Mouse (Mus musculus): ENCODE measurements at regions not wholly inside any gene's neighbourhood (a gene's known extent, or its start where the extent isn't known, plus 50 kb on each side); places are given as distances from the start of the nearest gene placed in this dataset.

DNA sequence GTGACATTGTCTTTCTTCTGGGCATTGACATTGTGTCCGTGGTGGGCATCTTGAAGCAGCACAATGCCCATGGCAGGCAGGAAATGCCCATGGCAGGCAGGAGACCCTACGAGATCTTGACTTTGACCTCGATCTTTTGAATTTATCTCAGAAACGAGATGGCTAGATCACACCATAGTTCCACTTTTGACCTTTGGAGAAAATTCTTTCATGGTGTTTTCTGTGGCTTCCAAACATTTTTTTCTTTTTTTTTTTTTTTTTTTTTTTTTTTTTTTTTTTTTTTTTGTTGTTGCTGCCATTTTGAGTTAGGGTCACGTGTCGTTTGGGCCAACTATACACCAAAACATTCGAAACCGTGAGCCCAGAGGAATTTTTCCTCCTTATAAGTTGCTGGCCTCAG is 201.5 kb downstream of the Vrk1 start:
- no peaks in the 10 kb centered on the region for H3K27me3 ChIP-seq (ENCODE audit: control insufficient read depth, insufficient read depth, low read length)
- ATAC-seq (ENCODE audit: low FRiP score) = no peak

DNA sequence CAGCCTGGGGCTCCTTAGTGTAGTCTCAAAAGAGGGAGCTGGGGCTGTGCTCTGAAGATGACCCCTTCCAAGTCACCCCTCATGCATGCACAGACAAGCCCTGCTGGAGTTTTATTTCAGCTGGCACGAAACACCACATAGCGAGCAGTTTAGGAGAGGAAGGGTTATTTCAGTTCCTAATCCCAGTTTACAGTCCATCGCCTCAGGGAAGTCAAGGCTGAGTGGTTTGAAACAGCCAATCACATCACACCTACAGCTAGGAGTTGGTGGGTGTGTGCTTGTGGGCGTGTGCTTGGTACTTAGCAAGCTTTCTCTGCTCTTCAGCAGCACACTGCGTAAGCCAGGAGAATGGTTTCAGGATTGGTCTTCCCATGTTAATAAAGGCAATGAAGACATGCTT is 202.4 kb downstream of the Vrk1 start:
- 74% methylated on average over 5 of the region's 5 CpGs for WGBS
- Histone ChIP-seq H3K4me3 (ENCODE audit: low read depth, low read length) (no peak overlapping the region), H3K27ac (ENCODE audit: low read depth, low read length) (no peak overlapping the region), H3K27me3 (ENCODE audit: control insufficient read depth, insufficient read depth, low read length) (no peaks in the 10 kb centered on the region), H3K4me2 (no peak overlapping the region), H3K36me3 (ENCODE audit: control insufficient read depth, insufficient read depth, low read length) (no peaks in the 10 kb centered on the region), H3K9ac (ENCODE audit: low read length) (no peak overlapping the region), H3K9me3 (ENCODE audit: control insufficient read depth, low read length) (no peaks in the 10 kb centered on the region), H3K4me1 (ENCODE audit: control insufficient read depth, insufficient read depth, low read length) (no peaks in the 10 kb centered on the region)
- peak; percentile 80 for DNase-seq (ENCODE audit: low spot score, missing footprints)
- ATAC-seq (ENCODE audit: low FRiP score) = no peak

More for the DNA sequence above, 201.5 kb downstream of the Vrk1 start:
- Histone ChIP-seq H3K4me3 (ENCODE audit: low read depth, low read length) (no peak overlapping the region), H3K4me1 (ENCODE audit: control insufficient read depth, insufficient read depth, low read length) (no peaks in the 10 kb centered on the region), H3K27ac (ENCODE audit: low read depth, low read length) (no peak overlapping the region), H3K9me3 (ENCODE audit: control insufficient read depth, low read length) (no peaks in the 10 kb centered on the region), H3K4me2 (no peak overlapping the region), H3K36me3 (ENCODE audit: control insufficient read depth, insufficient read depth, low read length) (no peaks in the 10 kb centered on the region), H3K9ac (ENCODE audit: low read length) (no peak overlapping the region)
- DNase-seq (ENCODE audit: low spot score, missing footprints) = peak; percentile 17
- WGBS = 90% methylated on average over 8 of the region's 8 CpGs

DNA sequence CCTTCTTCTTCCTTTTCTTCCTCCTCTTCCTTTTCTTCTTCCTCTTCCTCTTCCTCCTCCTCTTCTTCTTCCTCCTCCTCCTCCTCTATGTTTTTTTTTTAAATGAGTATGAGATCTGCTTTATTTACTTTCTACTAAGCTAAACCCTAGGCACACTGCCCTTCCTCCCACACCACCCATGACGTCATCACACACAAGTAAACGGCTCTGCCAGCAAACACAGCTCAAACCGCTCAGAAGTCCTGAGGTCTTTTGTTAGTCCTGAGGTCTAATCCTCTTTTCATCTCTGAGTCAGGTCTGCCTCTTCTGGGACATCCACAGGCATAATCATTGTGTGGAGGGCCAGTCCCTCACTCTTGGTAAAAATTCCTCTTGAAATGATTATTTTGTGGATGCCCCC is 210.0 kb downstream of the Vrk1 start:
- DNase-seq (ENCODE audit: low spot score, missing footprints) (peak; percentile 82), ATAC-seq (ENCODE audit: low FRiP score) (no peak)
- Histone ChIP-seq H3K9ac (ENCODE audit: low read length) (no peak overlapping the region), H3K27ac (ENCODE audit: low read depth, low read length) (no peak overlapping the region), H3K27me3 (ENCODE audit: control insufficient read depth, insufficient read depth, low read length) (no peaks in the 10 kb centered on the region), H3K36me3 (ENCODE audit: control insufficient read depth, insufficient read depth, low read length) (no peaks in the 10 kb centered on the region), H3K4me2 (no peak overlapping the region), H3K4me3 (ENCODE audit: low read depth, low read length) (no peak overlapping the region), H3K4me1 (ENCODE audit: control insufficient read depth, insufficient read depth, low read length) (no peaks in the 10 kb centered on the region), H3K9me3 (ENCODE audit: control insufficient read depth, low read length) (no peaks in the 10 kb centered on the region)
- WGBS = 18% methylated on average over 3 of the region's 3 CpGs

DNA sequence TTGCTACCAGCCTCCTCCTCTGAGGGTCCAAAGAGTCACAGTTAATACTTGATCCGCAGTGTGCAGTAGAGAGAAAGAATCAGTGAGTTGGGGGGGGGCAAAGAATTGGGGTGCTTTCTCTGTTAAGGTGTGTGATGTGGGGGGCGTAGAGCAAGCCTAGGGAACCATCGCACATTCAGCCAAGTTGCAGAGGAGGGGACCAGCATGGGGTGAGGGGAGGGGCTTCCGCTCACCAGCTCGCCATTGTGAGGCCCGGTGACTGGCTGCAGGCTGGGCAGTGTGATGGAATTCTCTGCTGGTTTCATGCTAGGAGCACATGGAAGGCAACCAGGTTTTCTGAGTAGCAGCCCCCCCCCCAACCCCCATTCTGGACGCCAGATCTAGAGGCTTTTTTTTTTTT is 216.2 kb downstream of the Vrk1 start:
- DNase-seq (ENCODE audit: low spot score, missing footprints) = peak; percentile 91
- H3K9me3 ChIP-seq (ENCODE audit: control insufficient read depth, low read length) = no peaks in the 10 kb centered on the region
- H3K27ac ChIP-seq (ENCODE audit: low read depth, low read length) = no peak overlapping the region
- H3K4me2 ChIP-seq = no peak overlapping the region
- WGBS = 22% methylated on average over 7 of the region's 7 CpGs
- no peaks in the 10 kb centered on the region; the same call in 1 of the 2 replicates for H3K27me3 ChIP-seq (ENCODE audit: control insufficient read depth, insufficient read depth, low read length)
- H3K4me1 ChIP-seq (ENCODE audit: control insufficient read depth, insufficient read depth, low read length) = peaks cover 8% of the 10 kb centered on the region
- H3K36me3 ChIP-seq (ENCODE audit: control insufficient read depth, insufficient read depth, low read length) = no peaks in the 10 kb centered on the region
- H3K4me3 ChIP-seq (ENCODE audit: low read depth, low read length) = no peak overlapping the region
- H3K9ac ChIP-seq (ENCODE audit: low read length) = no peak overlapping the region
- ATAC-seq (ENCODE audit: low FRiP score) = peak; percentile 73

DNA sequence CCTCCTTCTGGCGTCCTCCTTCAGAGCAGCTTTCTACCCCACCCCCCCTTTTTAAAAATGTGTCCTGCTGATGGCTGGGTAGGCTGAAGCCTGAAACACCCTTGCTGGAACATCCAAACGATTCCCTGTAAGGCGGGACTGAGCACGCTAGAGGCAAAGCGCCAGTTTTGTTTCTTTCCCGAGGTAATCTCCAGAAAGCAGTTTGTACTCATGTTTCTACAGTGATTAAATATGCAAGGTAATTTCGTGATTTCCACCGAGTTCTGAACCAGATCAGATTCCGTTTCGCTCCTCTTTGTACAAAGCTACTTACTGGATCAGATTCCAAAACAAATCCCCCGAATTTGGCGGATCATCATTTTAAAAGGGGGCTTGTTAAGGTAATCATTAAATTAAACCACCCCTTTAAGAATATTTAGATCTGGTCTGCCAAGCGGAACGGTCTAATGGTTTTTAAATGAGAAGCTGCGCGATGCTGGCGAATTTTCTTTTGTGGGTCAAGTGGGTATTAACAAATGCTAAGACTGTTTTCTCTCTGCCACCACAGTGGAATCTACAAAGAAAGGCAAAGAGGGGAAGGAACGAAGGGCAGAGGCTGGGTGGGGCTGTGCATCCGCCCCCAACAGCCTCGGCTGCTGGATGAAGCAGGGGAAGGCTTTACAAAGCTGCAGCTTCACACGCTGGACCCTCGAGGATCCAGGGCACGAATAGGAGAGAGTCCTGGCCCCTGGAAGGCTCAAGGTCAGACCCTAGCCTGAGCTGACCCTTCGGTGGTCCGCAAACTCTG is 216.9 kb downstream of the Vrk1 start:
- Histone ChIP-seq H3K4me3 (ENCODE audit: low read depth, low read length) (no peak overlapping the region), H3K27me3 (ENCODE audit: control insufficient read depth, insufficient read depth, low read length) (no peaks in the 10 kb centered on the region; the same call in 1 of the 2 replicates), H3K4me1 (ENCODE audit: control insufficient read depth, insufficient read depth, low read length) (peaks cover 8% of the 10 kb centered on the region), H3K9me3 (ENCODE audit: control insufficient read depth, low read length) (no peaks in the 10 kb centered on the region), H3K4me2 (peak overlapping the region; percentile 32), H3K36me3 (ENCODE audit: control insufficient read depth, insufficient read depth, low read length) (no peaks in the 10 kb centered on the region), H3K9ac (ENCODE audit: low read length) (peak overlapping the region; percentile 34; the same call in 1 of the 2 replicates), H3K27ac (ENCODE audit: low read depth, low read length) (no peak overlapping the region)
- peak; percentile 54 for ATAC-seq (ENCODE audit: low FRiP score)
- peak; percentile 94 for DNase-seq (ENCODE audit: low spot score, missing footprints)
- 13% methylated on average over 25 of the region's 25 CpGs for WGBS

DNA sequence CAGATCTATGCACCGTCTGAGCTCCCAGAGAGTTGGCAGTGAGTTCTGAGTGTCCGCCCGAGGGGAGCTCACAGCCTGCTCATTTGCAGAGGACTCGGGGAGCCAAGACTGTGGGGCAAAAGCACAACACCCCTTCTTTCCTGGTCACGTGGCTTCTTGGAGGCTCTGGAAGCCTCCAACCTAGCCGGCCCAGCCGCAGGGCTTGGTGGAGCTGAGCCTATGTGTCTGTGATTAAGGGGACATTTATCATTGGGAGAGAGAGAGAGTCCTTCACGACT is 217.5 kb downstream of the Vrk1 start:
- Histone ChIP-seq H3K4me3 (ENCODE audit: low read depth, low read length) (no peak overlapping the region), H3K4me2 (peak overlapping the region; percentile 32; the same call in 1 of the 2 replicates), H3K27ac (ENCODE audit: low read depth, low read length) (no peak overlapping the region), H3K9ac (ENCODE audit: low read length) (0 out of 2 replicates have a peak overlapping the region, but pooled peaks have one; percentile 21), H3K4me1 (ENCODE audit: control insufficient read depth, insufficient read depth, low read length) (peaks cover 8% of the 10 kb centered on the region), H3K9me3 (ENCODE audit: control insufficient read depth, low read length) (no peaks in the 10 kb centered on the region), H3K36me3 (ENCODE audit: control insufficient read depth, insufficient read depth, low read length) (no peaks in the 10 kb centered on the region), H3K27me3 (ENCODE audit: control insufficient read depth, insufficient read depth, low read length) (no peaks in the 10 kb centered on the region; the same call in 1 of the 2 replicates)
- DNase-seq (ENCODE audit: low spot score, missing footprints) (no peak), ATAC-seq (ENCODE audit: low FRiP score) (no peak)
- WGBS = 35% methylated on average over 8 of the region's 8 CpGs

DNA sequence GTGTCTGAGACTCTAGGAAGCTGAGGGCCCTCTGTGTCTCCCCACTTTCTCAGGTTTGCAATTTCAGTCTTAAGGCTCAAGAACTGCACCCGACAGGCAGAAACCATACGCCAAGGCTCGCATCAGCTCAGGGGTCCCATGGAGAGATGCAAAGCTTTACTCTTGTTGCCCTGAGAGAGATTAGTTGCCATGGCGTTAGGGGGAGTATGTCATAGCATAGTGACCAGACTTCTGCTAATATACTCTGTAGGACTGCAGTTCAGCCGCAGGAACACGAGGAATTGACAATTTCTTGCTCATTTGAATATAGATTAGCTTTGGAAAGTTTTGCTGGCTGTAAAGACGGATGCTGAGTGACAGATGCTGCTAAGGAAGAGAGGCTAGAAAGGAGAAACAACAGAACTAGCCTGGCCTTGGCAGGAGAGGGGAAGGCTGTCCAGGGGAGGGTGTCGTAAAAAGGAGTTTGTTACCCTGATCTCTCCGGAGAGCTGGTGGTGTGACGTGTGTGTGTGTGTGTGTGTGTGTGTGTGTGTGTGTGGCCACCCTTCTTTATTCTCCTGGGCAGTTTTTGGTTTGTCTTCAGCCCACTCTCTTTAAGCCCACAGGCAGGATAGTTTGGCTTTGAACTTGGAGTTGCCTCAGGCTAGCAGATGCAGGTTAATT is 235.3 kb downstream of the Vrk1 start:
- peaks cover 29% of the 10 kb centered on the region for H3K4me1 ChIP-seq (ENCODE audit: control insufficient read depth, insufficient read depth, low read length)
- peak; percentile 83 for ATAC-seq (ENCODE audit: low FRiP score)

DNA sequence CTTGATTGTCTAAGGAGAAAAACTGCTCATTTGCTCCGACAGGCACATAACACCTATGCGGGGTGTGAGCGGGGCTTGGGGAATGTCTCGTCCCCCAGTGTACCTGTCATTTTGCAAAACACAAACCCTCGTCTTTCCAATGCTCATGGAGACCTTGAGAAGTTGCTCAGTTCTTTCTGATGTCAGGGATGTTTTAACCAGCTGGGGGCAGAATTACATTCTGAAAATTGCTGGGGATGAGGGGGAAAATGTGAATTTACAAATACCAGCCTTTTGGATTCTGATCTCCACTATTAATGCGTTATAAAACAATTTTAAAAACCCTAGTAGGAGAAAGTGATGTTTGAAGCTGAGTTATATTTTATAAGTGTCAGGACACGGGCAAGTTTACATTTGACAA is 263.6 kb downstream of the Vrk1 start:
- 88% methylated on average over 7 of the region's 7 CpGs for WGBS
- Histone ChIP-seq H3K4me1 (ENCODE audit: control insufficient read depth, insufficient read depth, low read length) (no peaks in the 10 kb centered on the region), H3K4me3 (ENCODE audit: low read depth, low read length) (no peak overlapping the region), H3K27me3 (ENCODE audit: control insufficient read depth, insufficient read depth, low read length) (no peaks in the 10 kb centered on the region), H3K4me2 (no peak overlapping the region), H3K27ac (ENCODE audit: low read depth, low read length) (no peak overlapping the region), H3K9me3 (ENCODE audit: control insufficient read depth, low read length) (no peaks in the 10 kb centered on the region), H3K9ac (ENCODE audit: low read length) (no peak overlapping the region), H3K36me3 (ENCODE audit: control insufficient read depth, insufficient read depth, low read length) (no peaks in the 10 kb centered on the region)
- no peak for DNase-seq (ENCODE audit: low spot score, missing footprints)
- ATAC-seq (ENCODE audit: low FRiP score) = no peak

More for the DNA sequence above, 235.3 kb downstream of the Vrk1 start:
- Histone ChIP-seq H3K27me3 (ENCODE audit: control insufficient read depth, insufficient read depth, low read length) (no peaks in the 10 kb centered on the region), H3K27ac (ENCODE audit: low read depth, low read length) (peak overlapping the region; percentile 30; the same call in 1 of the 2 replicates), H3K4me3 (ENCODE audit: low read depth, low read length) (no peak overlapping the region), H3K36me3 (ENCODE audit: control insufficient read depth, insufficient read depth, low read length) (no peaks in the 10 kb centered on the region), H3K9me3 (ENCODE audit: control insufficient read depth, low read length) (no peaks in the 10 kb centered on the region), H3K9ac (ENCODE audit: low read length) (no peak overlapping the region), H3K4me2 (no peak overlapping the region)
- peak; percentile 90 for DNase-seq (ENCODE audit: low spot score, missing footprints)
- 12% methylated on average over 10 of the region's 10 CpGs for WGBS

DNA sequence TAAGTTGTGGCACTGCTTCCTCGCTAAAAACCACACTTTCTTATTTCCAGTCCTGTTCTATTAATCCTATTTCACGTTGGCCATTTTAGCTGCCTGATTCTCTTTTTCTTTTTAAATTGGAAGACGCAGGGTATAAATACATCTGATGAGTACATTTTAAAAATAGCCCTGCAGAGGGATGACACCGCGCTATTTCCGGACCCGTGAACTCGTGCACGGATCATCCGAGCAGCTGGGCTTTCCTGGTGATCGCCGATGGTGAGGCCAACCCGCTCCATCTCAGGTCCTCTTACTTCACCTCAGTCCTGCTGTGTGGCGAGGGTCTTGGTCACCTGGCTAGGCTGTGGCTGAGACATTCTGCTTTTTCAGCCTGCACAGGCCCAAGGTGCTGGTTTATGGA is 267.9 kb downstream of the Vrk1 start:
- H3K4me3 ChIP-seq (ENCODE audit: low read depth, low read length) = no peak overlapping the region
- ATAC-seq (ENCODE audit: low FRiP score) (no peak), DNase-seq (ENCODE audit: low spot score, missing footprints) (no peak)
- H3K4me2 ChIP-seq = no peak overlapping the region
- no peak overlapping the region for H3K27ac ChIP-seq (ENCODE audit: low read depth, low read length)
- no peaks in the 10 kb centered on the region for H3K27me3 ChIP-seq (ENCODE audit: control insufficient read depth, insufficient read depth, low read length)
- no peaks in the 10 kb centered on the region for H3K36me3 ChIP-seq (ENCODE audit: control insufficient read depth, insufficient read depth, low read length)
- H3K9ac ChIP-seq (ENCODE audit: low read length) = no peak overlapping the region
- WGBS = 91% methylated on average over 14 of the region's 14 CpGs
- H3K4me1 ChIP-seq (ENCODE audit: control insufficient read depth, insufficient read depth, low read length) = no peaks in the 10 kb centered on the region
- H3K9me3 ChIP-seq (ENCODE audit: control insufficient read depth, low read length) = no peaks in the 10 kb centered on the region
